Mouse (Mus musculus) small intestine, adult 2 months (tissue): Measurements from ENCODE around the gene Olfr1370.

Experiments
- CTCF ChIP-seq: fragments of 200-500 bp; IDR thresholded peaks from 2 replicates; pipeline ENCODE4 v1.5.1; 2012; ENCODE audit warnings: low read depth, mild to moderate bottlenecking, control low read depth, inconsistent platforms, low read length, moderate library complexity, mixed read lengths; ENCODE audit not compliant: insufficient replicate concordance, insufficient read length; ENCODE audit errors: extremely low read depth
- POLR2A ChIP-seq: fragments of 200-500 bp; IDR thresholded peaks from 2 replicates; pipeline ENCODE4 v1.6.1; 2012; ENCODE audit warnings: low read depth, mild to moderate bottlenecking, control low read depth, inconsistent platforms, low read length, moderate library complexity

GRCm38 (mm10) chr13:21110441-21110840 is 35.7 kb upstream of the Olfr1370 start:
- TF ChIP-seq POLR2A, result no peak
- TF ChIP-seq CTCF, result no peak
